Mouse (Mus musculus): Measurements from ENCODE around the gene Bmi1. TPM values are rescaled to one million over a fixed set of nuclear protein-coding genes. Genes with fewer than 3 reads are reported as not detected.

Gene Bmi1
- polyA plus RNA-seq, 1 experiment = 3.1 TPM

- Histone ChIP-seq H3K27ac (ENCODE audit: insufficient read depth, low read depth, low read length) (no peak overlapping the region), H3K4me3 (ENCODE audit: low read depth, low read length) (no peak overlapping the region), H3K4me1 (ENCODE audit: control insufficient read depth, insufficient read depth, insufficient read length, low read length) (peaks cover 7% of the 10 kb centered on the region), H3K27me3 (ENCODE audit: control insufficient read depth, insufficient read depth, low read length) (peaks cover 58% of the 10 kb centered on the region), H3K36me3 (ENCODE audit: control insufficient read depth, insufficient read depth, low read length) (no peaks in the 10 kb centered on the region)
- WGBS = 17% methylated on average over 7 of the region's 7 CpGs
- TF ChIP-seq POLR2A (IDR thresholded peaks at IDR 0.05; ENCODE audit: low read depth, low read length) (no peak), CTCF (IDR thresholded peaks at IDR 0.05; ENCODE audit: extremely low read depth, insufficient read length, insufficient replicate concordance, low read depth, low read length) (no peak)
These were observed 18.9 kb downstream of the Bmi1 start for GRCm38 (mm10) chr2:18695629-18696150.

- Histone ChIP-seq H3K4me1 (ENCODE audit: control insufficient read depth, insufficient read depth, insufficient read length, low read length) (peaks cover 7% of the 10 kb centered on the region), H3K27me3 (ENCODE audit: control insufficient read depth, insufficient read depth, low read length) (peaks cover 62% of the 10 kb centered on the region), H3K4me3 (ENCODE audit: low read depth, low read length) (no peak overlapping the region), H3K27ac (ENCODE audit: insufficient read depth, low read depth, low read length) (no peak overlapping the region), H3K36me3 (ENCODE audit: control insufficient read depth, insufficient read depth, low read length) (no peaks in the 10 kb centered on the region)
- 13% methylated on average over 4 of the region's 4 CpGs for WGBS
- no peak for TF ChIP-seq CTCF (IDR thresholded peaks at IDR 0.05; ENCODE audit: extremely low read depth, insufficient read length, insufficient replicate concordance, low read depth, low read length)
- TF ChIP-seq POLR2A (IDR thresholded peaks at IDR 0.05; ENCODE audit: low read depth, low read length) = no peak
These were observed 20.9 kb downstream of the Bmi1 start for GRCm38 (mm10) chr2:18697591-18698244.

- no peak overlapping the region for H3K27ac ChIP-seq (ENCODE audit: insufficient read depth, low read depth, low read length)
- peaks cover 61% of the 10 kb centered on the region for H3K27me3 ChIP-seq (ENCODE audit: control insufficient read depth, insufficient read depth, low read length)
- WGBS = 2% methylated on average over 56 of the region's 56 CpGs
- TF ChIP-seq POLR2A (IDR thresholded peaks at IDR 0.05; ENCODE audit: low read depth, low read length) (no peak), CTCF (IDR thresholded peaks at IDR 0.05; ENCODE audit: extremely low read depth, insufficient read length, insufficient replicate concordance, low read depth, low read length) (no peak)
- H3K4me3 ChIP-seq (ENCODE audit: low read depth, low read length) = peak overlapping the region; percentile 33
- H3K36me3 ChIP-seq (ENCODE audit: control insufficient read depth, insufficient read depth, low read length) = no peaks in the 10 kb centered on the region
- peaks cover 7% of the 10 kb centered on the region for H3K4me1 ChIP-seq (ENCODE audit: control insufficient read depth, insufficient read depth, insufficient read length, low read length)
These were observed 22.0 kb downstream of the Bmi1 start for GRCm38 (mm10) chr2:18698663-18699385.

- H3K27me3 ChIP-seq (ENCODE audit: control insufficient read depth, insufficient read depth, low read length) = peaks cover 62% of the 10 kb centered on the region
These were observed 22.7 kb downstream of the Bmi1 start for GRCm38 (mm10) chr2:18699401-18699990.

GRCm38 (mm10) chr2:18710356-18710755 is 33.5 kb downstream of the Bmi1 start:
- WGBS = 65% methylated on average over 3 of the region's 3 CpGs
- H3K36me3 ChIP-seq (ENCODE audit: control insufficient read depth, insufficient read depth, low read length) = no peaks in the 10 kb centered on the region
- H3K4me1 ChIP-seq (ENCODE audit: control insufficient read depth, insufficient read depth, insufficient read length, low read length) = no peaks in the 10 kb centered on the region
- TF ChIP-seq POLR2A (IDR thresholded peaks at IDR 0.05; ENCODE audit: low read depth, low read length) = no peak
- no peak for TF ChIP-seq CTCF (IDR thresholded peaks at IDR 0.05; ENCODE audit: extremely low read depth, insufficient read length, insufficient replicate concordance, low read depth, low read length)
- no peaks in the 10 kb centered on the region for H3K27me3 ChIP-seq (ENCODE audit: control insufficient read depth, insufficient read depth, low read length)
- no peak overlapping the region for H3K27ac ChIP-seq (ENCODE audit: insufficient read depth, low read depth, low read length)
- no peak overlapping the region for H3K4me3 ChIP-seq (ENCODE audit: low read depth, low read length)

More at GRCm38 (mm10) chr2:18699401-18699990, 22.7 kb downstream of the Bmi1 start:
- no peak for TF ChIP-seq CTCF (IDR thresholded peaks at IDR 0.05; ENCODE audit: extremely low read depth, insufficient read length, insufficient replicate concordance, low read depth, low read length)
- no peak for TF ChIP-seq POLR2A (IDR thresholded peaks at IDR 0.05; ENCODE audit: low read depth, low read length)
- Histone ChIP-seq H3K27ac (ENCODE audit: insufficient read depth, low read depth, low read length) (no peak overlapping the region), H3K4me1 (ENCODE audit: control insufficient read depth, insufficient read depth, insufficient read length, low read length) (peaks cover 7% of the 10 kb centered on the region), H3K4me3 (ENCODE audit: low read depth, low read length) (no peak overlapping the region), H3K36me3 (ENCODE audit: control insufficient read depth, insufficient read depth, low read length) (no peaks in the 10 kb centered on the region)
- 4% methylated on average over 11 of the region's 11 CpGs for WGBS

GRCm38 (mm10) chr2:18713071-18713470 is 36.3 kb downstream of the Bmi1 start:
- Histone ChIP-seq H3K27me3 (ENCODE audit: control insufficient read depth, insufficient read depth, low read length) (no peaks in the 10 kb centered on the region), H3K4me3 (ENCODE audit: low read depth, low read length) (no peak overlapping the region), H3K36me3 (ENCODE audit: control insufficient read depth, insufficient read depth, low read length) (no peaks in the 10 kb centered on the region), H3K4me1 (ENCODE audit: control insufficient read depth, insufficient read depth, insufficient read length, low read length) (no peaks in the 10 kb centered on the region), H3K27ac (ENCODE audit: insufficient read depth, low read depth, low read length) (no peak overlapping the region)
- no peak for TF ChIP-seq CTCF (IDR thresholded peaks at IDR 0.05; ENCODE audit: extremely low read depth, insufficient read length, insufficient replicate concordance, low read depth, low read length)
- no peak for TF ChIP-seq POLR2A (IDR thresholded peaks at IDR 0.05; ENCODE audit: low read depth, low read length)
- 55% methylated on average over 2 of the region's 2 CpGs for WGBS

- no peaks in the 10 kb centered on the region for H3K27me3 ChIP-seq (ENCODE audit: control insufficient read depth, insufficient read depth, low read length)
- 59% methylated on average over 3 of the region's 3 CpGs for WGBS
These were observed 37.5 kb downstream of the Bmi1 start for GRCm38 (mm10) chr2:18714337-18714736.

More at GRCm38 (mm10) chr2:18714337-18714736, 37.5 kb downstream of the Bmi1 start:
- Histone ChIP-seq H3K27ac (ENCODE audit: insufficient read depth, low read depth, low read length) (no peak overlapping the region), H3K4me3 (ENCODE audit: low read depth, low read length) (no peak overlapping the region), H3K4me1 (ENCODE audit: control insufficient read depth, insufficient read depth, insufficient read length, low read length) (no peaks in the 10 kb centered on the region), H3K36me3 (ENCODE audit: control insufficient read depth, insufficient read depth, low read length) (no peaks in the 10 kb centered on the region)
- no peak for TF ChIP-seq POLR2A (IDR thresholded peaks at IDR 0.05; ENCODE audit: low read depth, low read length)
- TF ChIP-seq CTCF (IDR thresholded peaks at IDR 0.05; ENCODE audit: extremely low read depth, insufficient read length, insufficient replicate concordance, low read depth, low read length) = no peak

Measured in small intestine, adult 2 months (tissue).